Mouse (Mus musculus) left cerebral cortex, adult 2 months (tissue): ENCODE results near the gene Tbl2. TPM values are rescaled to one million over a fixed set of nuclear protein-coding genes. Genes with fewer than 3 reads are reported as not detected.

Experiments
- DNase-seq, 2 experiments: peaks; one replicate each; pipeline ENCODE4 v3.0.0; 2021 to 2022; ENCODE audit warnings: low spot score in 2 of 2, mixed read lengths in 1 of 2; ENCODE audit errors: extremely low spot score in 1 of 2
- H3K27ac ChIP-seq: fragments of 200-600 bp; 2 replicates; pipeline ENCODE4 v1.8.1; 2022
- H3K4me3 ChIP-seq: fragments of 200-600 bp; 2 replicates; pipeline ENCODE4 v1.8.1; 2022
- CTCF ChIP-seq: fragments of 200-600 bp; IDR thresholded peaks from 2 replicates; pipeline ENCODE4 v1.8.1; 2022; ENCODE audit warnings: antibody characterized with exemption, mild to moderate bottlenecking, moderate library complexity
- intact Hi-C: fragments of 180-260 bp; cut with DNase I; formaldehyde crosslinking; loops from one replicate; pipeline ENCODE4 v1.15.1; 2025
- total RNA-seq, 2 experiments: library from RNA; stranded (reverse); gene quantifications; 2 replicates each; pipeline ENCODE4 v1.2.3; 2021

The Tbl2 gene
- total RNA-seq, 2 experiments from 2014 or later, result 26.1 to 27.0 TPM

GRCm38 (mm10) chr5:135161221-135161620 is 11.8 kb downstream of the Tbl2 start:
- DNase-seq, result peak in 1 of 2 experiments; percentile 40
- no peak for TF ChIP-seq CTCF
- intact Hi-C loops, result no loop called here
- Histone ChIP-seq H3K27ac (peak overlapping the region; percentile 67), H3K4me3 (no peak overlapping the region)

DNA sequence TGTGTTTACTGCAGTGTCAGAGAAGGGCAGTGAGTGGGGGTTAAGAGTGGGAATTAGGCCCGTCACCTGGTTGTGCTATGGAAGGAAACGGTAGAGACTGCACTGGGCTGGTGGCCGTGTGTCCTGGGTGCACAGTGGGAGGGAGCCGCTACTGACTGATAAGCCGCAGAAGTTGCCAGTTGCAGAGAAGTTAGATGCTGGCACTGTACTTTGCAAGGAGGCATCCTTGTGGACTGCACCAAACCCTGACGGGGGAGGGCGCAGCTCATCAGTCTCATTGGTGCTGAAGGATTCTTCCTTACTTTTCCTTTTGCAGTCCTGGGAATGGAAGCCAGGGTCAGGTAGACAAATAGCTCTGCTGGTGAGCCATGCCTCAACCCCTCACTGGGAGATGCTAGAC is 12.2 kb downstream of the Tbl2 start:
- intact Hi-C loops, result no loop called here
- no peak for TF ChIP-seq CTCF
- Histone ChIP-seq H3K27ac (peak overlapping the region; percentile 38; the same call in 1 of the 2 replicates), H3K4me3 (no peak overlapping the region)
- DNase-seq, result no peak

GRCm38 (mm10) chr5:135162361-135162760 is 12.9 kb downstream of the Tbl2 start:
- no peak for TF ChIP-seq CTCF
- intact Hi-C loops, result no loop called here
- no peak for DNase-seq
- Histone ChIP-seq H3K27ac (no peak overlapping the region), H3K4me3 (no peak overlapping the region)

DNA sequence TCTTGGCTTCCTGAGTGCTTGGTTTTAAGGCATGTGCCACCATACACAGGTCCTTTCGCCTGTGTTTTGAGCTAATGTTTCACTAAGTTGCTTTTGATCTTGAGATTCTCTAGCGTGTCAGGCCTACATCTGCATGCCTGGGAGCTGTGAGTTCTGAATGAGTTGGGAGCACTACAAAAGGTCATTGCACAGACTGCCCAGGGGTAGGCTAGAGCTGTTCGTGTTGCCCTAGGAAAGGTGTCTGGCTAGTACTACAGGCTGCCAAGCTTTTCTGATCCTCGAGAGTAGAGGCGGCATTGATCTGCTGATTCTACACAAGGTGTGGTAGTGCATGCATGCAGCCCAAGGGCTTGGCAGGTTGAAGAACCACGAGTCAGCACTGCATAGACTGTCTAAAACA is 13.4 kb downstream of the Tbl2 start:
- no peak for TF ChIP-seq CTCF
- intact Hi-C loops, result no loop called here
- no peak for DNase-seq
- H3K27ac ChIP-seq, result no peak overlapping the region
- H3K4me3 ChIP-seq, result no peak overlapping the region

DNA sequence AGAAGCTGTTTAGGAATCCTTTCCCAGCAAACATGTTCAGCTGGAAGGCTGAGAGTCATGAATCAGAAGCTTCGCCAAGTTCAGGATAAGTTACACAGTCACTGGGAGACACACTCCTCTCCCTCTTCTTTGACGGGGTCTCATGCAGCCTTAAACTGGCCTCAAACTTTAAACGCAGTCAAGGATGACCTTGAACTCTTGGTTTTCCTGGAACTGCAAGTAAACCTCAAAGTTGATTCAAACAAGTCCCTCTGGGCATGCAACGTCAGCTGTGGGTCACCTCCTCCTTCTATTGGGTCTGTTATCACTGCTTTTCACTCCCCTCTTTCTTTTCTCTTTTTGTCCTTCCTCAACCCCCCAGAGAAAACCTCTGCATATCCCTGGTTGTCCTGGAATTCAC is 17.5 kb downstream of the Tbl2 start:
- Histone ChIP-seq H3K4me3 (no peak overlapping the region), H3K27ac (no peak overlapping the region)
- TF ChIP-seq CTCF, result no peak
- intact Hi-C loops, result no loop called here
- DNase-seq, result no peak

DNA sequence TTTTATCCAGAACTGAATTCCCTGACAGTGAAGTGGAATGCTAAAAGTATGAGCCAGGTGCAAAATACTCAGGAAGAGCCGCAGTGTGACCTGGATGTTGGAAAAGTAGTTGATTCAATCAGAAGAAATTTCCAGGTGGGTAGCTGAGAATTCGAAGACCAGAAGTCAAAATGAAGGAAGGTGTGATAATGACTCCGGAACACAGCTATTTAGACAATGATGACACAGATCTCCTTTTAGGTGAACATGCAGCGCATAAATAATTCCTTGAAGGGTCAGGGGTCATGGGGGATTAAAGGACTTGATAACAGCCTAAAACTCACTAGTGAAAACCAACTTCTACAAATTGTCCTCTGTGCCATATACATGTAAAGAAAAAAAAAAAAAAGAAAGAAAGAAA is 18.0 kb downstream of the Tbl2 start:
- no peak for DNase-seq
- Histone ChIP-seq H3K4me3 (no peak overlapping the region), H3K27ac (peak overlapping the region; percentile 99)
- TF ChIP-seq CTCF, result no peak
- intact Hi-C loops, result no loop called here

DNA sequence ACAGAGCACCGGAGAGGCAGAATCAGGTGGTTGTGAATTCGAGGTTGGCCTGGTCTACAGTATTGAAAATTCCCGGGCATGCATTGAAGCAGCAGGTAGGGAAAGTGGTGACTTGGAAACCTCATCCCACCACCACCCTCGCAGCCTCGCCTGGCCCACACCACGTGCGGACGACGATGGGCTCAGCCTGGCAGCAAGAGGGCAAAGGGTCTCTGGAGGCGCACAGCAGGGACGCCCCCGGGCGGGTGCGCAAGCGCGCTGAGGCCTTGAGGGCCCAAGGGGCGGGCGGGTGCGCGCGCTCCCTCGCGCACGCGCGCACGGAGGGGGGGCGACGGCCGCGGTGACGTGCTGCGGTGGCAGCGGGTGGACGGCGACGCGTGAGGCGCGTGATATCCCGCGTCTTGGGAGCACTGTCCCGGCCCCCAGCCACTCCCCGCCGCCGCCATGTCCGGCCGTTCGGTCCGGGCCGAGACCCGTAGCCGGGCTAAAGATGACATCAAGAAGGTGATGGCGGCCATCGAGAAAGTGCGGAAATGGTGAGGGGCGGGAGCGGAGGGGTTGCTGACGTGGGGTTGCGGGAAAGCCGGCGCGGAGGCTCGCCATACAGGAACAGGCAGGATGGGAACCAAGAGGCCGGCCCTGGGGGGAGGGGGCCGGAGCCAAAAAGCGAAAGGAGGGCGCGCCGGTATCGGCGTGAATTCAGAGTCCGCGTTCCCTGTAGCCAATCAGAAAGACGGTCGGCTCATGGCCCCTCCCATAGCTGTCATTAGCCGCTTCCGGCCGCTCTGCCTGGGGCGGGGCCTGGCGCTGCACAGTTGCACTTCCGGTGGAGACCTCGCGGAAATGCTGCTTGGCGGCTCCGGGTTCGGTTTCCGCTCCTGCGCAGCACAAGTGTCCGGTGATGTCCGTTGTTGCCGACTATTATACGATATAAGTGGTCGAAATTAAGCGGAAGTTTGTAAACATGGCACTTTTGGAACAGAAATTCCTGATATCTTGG is 18.9 kb downstream of the Tbl2 start, which contains the start of gene Bcl7b:
TSS of gene Bcl7b (plus strand) at position 221 of the 1,000 bp plus-strand sequence.
- peak within 1 kb of the TSS; percentile 99 for H3K27ac ChIP-seq
- TF ChIP-seq CTCF, result peak; percentile 20

DNA sequence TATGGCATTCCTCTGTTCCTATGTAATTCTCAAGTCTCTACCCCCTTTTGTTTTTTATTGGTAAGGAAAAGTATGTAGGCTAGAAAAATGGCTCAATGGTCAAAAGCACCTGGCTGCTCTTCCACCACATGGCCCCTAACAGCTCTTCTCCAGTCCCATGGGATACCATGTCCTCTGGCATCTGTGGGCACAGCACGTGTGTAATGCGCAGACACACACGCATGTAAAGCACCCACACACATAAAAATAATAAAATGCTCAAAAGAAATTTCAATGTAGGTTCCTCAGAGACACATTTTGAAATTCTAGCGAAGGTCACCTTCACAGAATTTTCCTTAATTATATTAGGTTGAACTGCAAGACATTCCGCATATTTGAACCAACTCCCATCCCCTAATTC is 20.0 kb downstream of the Tbl2 start:
- Histone ChIP-seq H3K4me3 (peak overlapping the region; percentile 94), H3K27ac (0 out of 2 replicates have a peak overlapping the region, but pooled peaks have one; percentile 5)
- intact Hi-C loops, result no loop called here
- no peak for TF ChIP-seq CTCF
- DNase-seq, result no peak

More for the DNA sequence above, 18.9 kb downstream of the Tbl2 start, which contains the start of gene Bcl7b:
- intact Hi-C loops, result loop anchor here (1.0 kb wide), 2 partner anchors 19 kb away; partner anchors contain the start of genes Baz1b and Tbl2
- H3K4me3 ChIP-seq, result peak within 1 kb of the TSS; percentile 94
- peak; percentile 96 for DNase-seq

GRCm38 (mm10) chr5:135171688-135172220 is 22.3 kb downstream of the Tbl2 start:
- TF ChIP-seq CTCF, result no peak
- Histone ChIP-seq H3K27ac (peak overlapping the region; percentile 73), H3K4me3 (no peak overlapping the region)
- intact Hi-C loops, result no loop called here
- no peak for DNase-seq

- no peak overlapping the region for H3K27ac ChIP-seq
- intact Hi-C loops, result no loop called here
- DNase-seq, result no peak
- H3K4me3 ChIP-seq, result no peak overlapping the region
- TF ChIP-seq CTCF, result no peak
Measured at GRCm38 (mm10) chr5:135172986-135173385, 23.5 kb downstream of the Tbl2 start.

DNA sequence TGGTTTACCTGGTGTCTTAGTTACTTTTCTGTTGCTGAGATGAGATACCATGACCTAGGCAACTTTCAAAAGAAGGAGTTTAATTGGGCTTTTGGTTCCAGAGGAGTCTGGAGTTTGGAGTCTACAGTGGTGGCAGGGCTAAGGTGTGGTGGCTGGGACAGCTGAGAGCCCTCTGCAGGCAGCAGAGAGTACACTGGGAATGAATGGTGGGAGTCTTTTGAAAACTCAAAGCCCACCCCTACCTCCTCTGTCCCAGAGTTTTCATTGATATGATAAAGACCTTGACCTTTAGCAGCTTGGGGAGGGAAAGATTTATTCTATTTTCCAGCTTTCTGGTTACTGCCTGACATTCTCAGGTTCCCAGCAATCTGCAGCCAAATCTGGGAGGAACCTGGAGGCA is 25.6 kb downstream of the Tbl2 start:
- Histone ChIP-seq H3K4me3 (no peak overlapping the region), H3K27ac (no peak overlapping the region)
- no peak for DNase-seq
- intact Hi-C loops, result no loop called here
- TF ChIP-seq CTCF, result no peak; the same call in none of the 2 replicates

GRCm38 (mm10) chr5:135178523-135178922 is 29.1 kb downstream of the Tbl2 start:
- H3K27ac ChIP-seq, result peak overlapping the region; percentile 89
- DNase-seq, result no peak
- no peak for TF ChIP-seq CTCF

More at GRCm38 (mm10) chr5:135178523-135178922, 29.1 kb downstream of the Tbl2 start:
- intact Hi-C loops, result no loop called here
- H3K4me3 ChIP-seq, result no peak overlapping the region
